ENCODE assay signal across 18 mouse cellular contexts in the genomic region with DNA sequence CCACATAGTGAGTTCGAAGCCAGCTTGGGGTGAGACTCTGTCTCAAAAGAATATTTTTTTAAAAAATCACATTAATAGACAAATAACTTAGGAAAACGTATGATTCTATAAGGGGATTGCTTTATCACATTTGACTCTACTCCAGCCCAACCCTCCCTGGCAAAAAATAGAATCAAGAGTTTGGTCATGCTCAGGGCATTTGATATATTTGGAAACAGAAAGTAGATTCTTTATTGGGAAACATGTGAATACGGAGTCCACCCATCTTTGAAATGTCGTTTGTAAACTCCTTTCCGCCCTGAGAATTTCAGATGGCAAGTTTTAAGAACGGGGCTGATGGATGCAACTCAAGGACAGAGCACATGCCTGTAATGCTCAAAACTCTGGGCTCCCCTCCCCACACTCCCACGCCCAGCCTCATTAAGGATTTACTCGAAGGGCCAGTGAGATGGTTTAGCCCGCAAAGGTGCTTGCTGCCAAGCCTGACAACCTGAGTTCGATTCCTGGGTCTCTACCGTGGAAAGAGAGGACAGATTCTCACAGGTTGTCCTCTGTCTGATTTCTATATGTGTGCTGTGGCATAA. TPM values are rescaled to one million over a fixed set of nuclear protein-coding genes. Genes with fewer than 3 reads are reported as not detected.
DNase-seq lines count a peak whose midpoint lies in the region; ATAC-seq and TF ChIP-seq lines count a peak whose summit lies in the region.
"Had no signal": no experiment of that assay in that cellular context is flagged by ENCODE, and none has a peak within 500 bp of the region (broad histone marks: within the 10 kb centered on the region; RNA-seq: fewer than 3 reads in every experiment).

No protein-coding gene starts in this region.

- 0 out of 2 replicates have a peak, but pooled peaks cover 5% of the 10 kb centered on the region for H3K9me3 ChIP-seq in heart, embryonic 14.5 days (ENCODE audit: control insufficient read depth, low read length)
- 0 out of 2 replicates have a peak, but pooled peaks cover 5% of the 10 kb centered on the region for H3K9me3 ChIP-seq in heart, postnatal 0 days (replicated peaks; ENCODE audit: control insufficient read depth, low read length)
- H3K9me3 ChIP-seq in intestine, postnatal 0 days (ENCODE audit: control insufficient read depth) = peaks cover 8% of the 10 kb centered on the region
- H3K9me3 ChIP-seq: hindbrain, embryonic 12.5 days; midbrain, embryonic 15.5 days had no signal

- H3K4me1 ChIP-seq in heart, embryonic 14.5 days (ENCODE audit: control insufficient read depth in 2 of 2, insufficient read depth in 2 of 2, low read length in 2 of 2) = peaks cover 16 to 34% of the 10 kb centered on the region in 2 experiments
- peaks cover 17% of the 10 kb centered on the region for H3K4me1 ChIP-seq in heart, postnatal 0 days (ENCODE audit: control insufficient read depth, insufficient read depth)
- peaks cover 7% of the 10 kb centered on the region; the same call in 1 of the 2 replicates for H3K4me1 ChIP-seq in intestine, postnatal 0 days (replicated peaks; ENCODE audit: control insufficient read depth, insufficient read depth, low read length)

- H3K4me2 ChIP-seq in heart, embryonic 14.5 days (ENCODE audit: low read length) = 0 out of 2 replicates have a peak overlapping the region, but pooled peaks have one; percentile 0
- H3K4me2 ChIP-seq in heart, postnatal 0 days (ENCODE audit: low read depth, low read length) = no peak overlapping the region
- no peak overlapping the region for H3K4me2 ChIP-seq in intestine, postnatal 0 days (replicated peaks; ENCODE audit: low read depth)
- H3K4me2 ChIP-seq: hindbrain, embryonic 12.5 days; liver, embryonic 11.5 days; midbrain, embryonic 15.5 days had no signal

- ATAC-seq in heart, embryonic 14.5 days (ENCODE audit: insufficient number of reproducible peaks, insufficient read depth, low FRiP score, low read depth) = no peak
- peak; percentile 44; the same call in 1 of the 2 replicates for ATAC-seq in heart, postnatal 0 days (ENCODE audit: insufficient read depth, low read depth)
- no peak for ATAC-seq in intestine, postnatal 0 days
- ATAC-seq: liver, postnatal 0 days; midbrain, embryonic 15.5 days; Patski had no signal

- H3K36me3 ChIP-seq in heart, embryonic 14.5 days (ENCODE audit: control insufficient read depth, insufficient read depth, low read length) = no peaks in the 10 kb centered on the region
- H3K36me3 ChIP-seq in heart, postnatal 0 days (replicated peaks; ENCODE audit: control insufficient read depth, insufficient read depth, low read length) = no peaks in the 10 kb centered on the region
- H3K36me3 ChIP-seq in intestine, postnatal 0 days (ENCODE audit: control insufficient read depth, insufficient read depth) = no peaks in the 10 kb centered on the region
- H3K36me3 ChIP-seq: hindbrain, embryonic 12.5 days; midbrain, embryonic 15.5 days had no signal

- no peak for TF ChIP-seq EP300 in heart, postnatal 0 days (IDR thresholded peaks at IDR 0.05; ENCODE audit: low read depth)

- H3K27me3 ChIP-seq in heart, embryonic 14.5 days (ENCODE audit: control insufficient read depth, insufficient read depth, low read length) = no peaks in the 10 kb centered on the region
- H3K27me3 ChIP-seq in heart, postnatal 0 days (ENCODE audit: control insufficient read depth, insufficient read depth, low read length) = no peaks in the 10 kb centered on the region
- H3K27me3 ChIP-seq in intestine, postnatal 0 days (replicated peaks; ENCODE audit: control insufficient read depth, insufficient read depth, low read length) = no peaks in the 10 kb centered on the region
- H3K27me3 ChIP-seq: hindbrain, embryonic 12.5 days; midbrain, embryonic 15.5 days; Patski had no signal

- peak overlapping the region; percentile 87 to 89 for H3K27ac ChIP-seq in heart, embryonic 14.5 days (replicated peaks in 1 of 2; ENCODE audit: control insufficient read depth in 1 of 2, insufficient read depth in 1 of 2, low read depth in 2 of 2, low read length in 2 of 2)
- peak overlapping the region; percentile 88 for H3K27ac ChIP-seq in heart, postnatal 0 days (ENCODE audit: low read depth)
- H3K27ac ChIP-seq in intestine, postnatal 0 days (ENCODE audit: low read depth, low read length) = no peak overlapping the region
- H3K27ac ChIP-seq: hindbrain, embryonic 12.5 days; macrophage; midbrain, embryonic 15.5 days had no signal

- H3K9ac ChIP-seq in heart, embryonic 14.5 days (ENCODE audit: low read length) = 0 out of 2 replicates have a peak overlapping the region, but pooled peaks have one; percentile 51
- H3K9ac ChIP-seq in heart, postnatal 0 days (replicated peaks; ENCODE audit: low read depth, low read length) = no peak overlapping the region
- no peak overlapping the region; the same call in 1 of the 2 replicates for H3K9ac ChIP-seq in intestine, postnatal 0 days (ENCODE audit: low read depth, low read length)
- H3K9ac ChIP-seq: hindbrain, embryonic 12.5 days; liver, postnatal 0 days; midbrain, embryonic 15.5 days had no signal

- intact Hi-C loops in heart, postnatal 36 days (cut with DNase I) = no loop called here
- intact Hi-C loops in heart, postnatal 25 days (cut with DNase I) = no loop called here

- no peak for TF ChIP-seq CTCF in heart, postnatal 0 days (IDR thresholded peaks at IDR 0.05; ENCODE audit: low read depth)
- no peak for TF ChIP-seq CTCF in intestine, postnatal 0 days (IDR thresholded peaks at IDR 0.05; ENCODE audit: low read depth)

- DNase-seq in heart, adult 11 months = peak; percentile 88
- DNase-seq in heart, postnatal 36 days = no peak
- no peak for DNase-seq in heart, postnatal 25 days (ENCODE audit: low spot score)
- peak; percentile 64 for DNase-seq in NIH3T3 (ENCODE audit: low read depth)
- peak; percentile 65 for DNase-seq in heart, postnatal 0 days (ENCODE audit: low spot score)
- DNase-seq: cerebellum, adult 18-20 months; cerebellum, postnatal 14 days; kidney, adult 18-20 months; kidney, postnatal 10 days; liver, postnatal 0 days; thymus, postnatal 14 days had no signal

- no peak overlapping the region for H3K4me3 ChIP-seq in heart, embryonic 14.5 days (ENCODE audit: control insufficient read depth in 1 of 2, insufficient read depth in 1 of 2, low read depth in 1 of 2, low read length in 2 of 2)
- H3K4me3 ChIP-seq in heart, postnatal 0 days (ENCODE audit: low read depth, low read length) = no peak overlapping the region
- no peak overlapping the region for H3K4me3 ChIP-seq in intestine, postnatal 0 days (ENCODE audit: low read depth, low read length)
- H3K4me3 ChIP-seq: hindbrain, embryonic 12.5 days; midbrain, embryonic 15.5 days had no signal

- 51% methylated on average over 11 of the region's 11 CpGs for WGBS in heart, embryonic 14.5 days
- WGBS in heart, postnatal 0 days = 45% methylated on average over 11 of the region's 11 CpGs
- WGBS in intestine, postnatal 0 days = 82% methylated on average over 11 of the region's 11 CpGs

RNA-seq across cellular contexts. Expression of gene Cyth3, which starts 28.6 kb away (rescaled TPM):
- total RNA-seq in heart, postnatal 36 days (2021) = 10 to 100 TPM; 34.7 to 40.7 TPM
- 49.2 and 56.2 TPM in 2 replicates for polyA plus RNA-seq in heart, embryonic 14.5 days (2014; fragmentation: Nextera tagmentation; extraction: Ambion mirVana)
- total RNA-seq in heart, postnatal 25 days (2021) = 10 to 100 TPM; 43.8 to 44.9 TPM
- total RNA-seq in heart, postnatal 0 days (2014; rRNA removed; ENCODE audit: low replicate concordance) = 84.1 and 115 TPM in 2 replicates
- 42.8 and 45.2 TPM in 2 replicates for polyA plus RNA-seq in heart, postnatal 0 days (2015; fragmentation: Nextera tagmentation; extraction: Ambion mirVana)
- polyA plus RNA-seq in intestine, postnatal 0 days (2015; fragmentation: Nextera tagmentation; extraction: Ambion mirVana) = 21.1 and 22.6 TPM in 2 replicates

Comparison
In these comparisons a context has a peak if more than half of its experiments do, and no peak if none do; other contexts are left out.
1. DNase-seq: peak in heart, adult 11 months (single experiment), NIH3T3 (single experiment) and heart, postnatal 0 days (single experiment); none in heart, postnatal 36 days (0 of 2) and heart, postnatal 25 days (single experiment).